Mouse (Mus musculus): Measurements from ENCODE around the gene Colec11. TPM values are rescaled to one million over a fixed set of nuclear protein-coding genes. Genes with fewer than 3 reads are reported as not detected.

Gene Colec11
- polyA plus RNA-seq, 1 experiment from 2014 or later: 1.5 TPM

DNA sequence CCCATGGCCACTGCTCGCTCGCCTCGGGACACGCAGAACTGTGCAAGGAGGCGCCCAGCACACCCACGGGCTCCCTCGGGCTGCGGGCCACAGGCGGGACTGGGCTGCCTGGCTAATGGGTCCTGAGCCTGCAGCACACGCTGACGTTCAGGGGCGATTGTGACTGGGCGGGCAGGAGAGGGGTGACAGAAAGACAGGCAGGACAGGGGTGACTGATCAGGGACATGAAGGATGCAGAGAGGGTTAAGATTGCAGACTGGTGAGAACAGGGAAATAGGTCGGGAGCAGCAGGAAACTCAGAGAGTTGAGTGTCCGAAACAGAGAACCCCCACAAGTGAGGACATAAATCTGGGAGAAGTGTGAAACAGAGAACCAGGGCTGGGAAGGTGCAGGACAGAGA is 70.9 kb downstream of the Colec11 start, which contains the start of gene Dcdc2c:
Dcdc2c (minus strand) TSS at position 101 of the 400 bp plus-strand sequence.
- no peak for ATAC-seq (ENCODE audit: insufficient read depth, low FRiP score)
- no peak within 1 kb of the TSS for H3K9ac ChIP-seq (ENCODE audit: low read length)
- H3K4me1 ChIP-seq (ENCODE audit: control insufficient read depth, insufficient read depth, low read length): no peaks in the 10 kb centered on the region
- no peaks in the 10 kb centered on the region for H3K27me3 ChIP-seq (ENCODE audit: control insufficient read depth, insufficient read depth, low read length)
- no peaks in the 10 kb centered on the region for H3K36me3 ChIP-seq (ENCODE audit: control insufficient read depth, insufficient read depth, low read length)
- 55% methylated on average over 15 of the region's 15 CpGs for WGBS
- H3K4me2 ChIP-seq (ENCODE audit: low read depth, low read length): no peak within 1 kb of the TSS
- H3K4me3 ChIP-seq (replicated peaks; ENCODE audit: low read length): no peak within 1 kb of the TSS
- H3K9me3 ChIP-seq (replicated peaks; ENCODE audit: control insufficient read depth, low read length): no peaks in the 10 kb centered on the region
- H3K27ac ChIP-seq (ENCODE audit: low read length): no peak within 1 kb of the TSS

DNA sequence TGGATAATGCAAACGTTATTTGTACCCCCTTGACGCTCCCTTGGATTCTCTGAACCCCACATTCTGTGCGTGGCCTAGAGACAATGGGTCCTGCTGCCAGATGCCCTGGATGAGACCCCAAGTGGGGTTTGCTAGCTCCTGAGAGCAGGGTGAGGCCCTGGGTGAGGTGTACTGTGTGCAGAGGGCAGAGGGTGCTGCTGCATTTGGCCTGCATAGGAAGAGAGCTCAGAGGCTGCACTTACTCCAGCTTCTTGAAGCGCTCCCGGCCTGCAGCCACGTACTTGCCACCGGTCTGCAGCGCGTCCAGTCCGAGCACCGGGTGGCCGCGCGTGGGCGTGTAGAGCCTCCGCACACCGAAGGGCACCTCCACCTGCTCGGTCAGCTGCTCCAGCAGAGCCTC is 71.4 kb downstream of the Colec11 start:
- no peak overlapping the region for H3K27ac ChIP-seq (ENCODE audit: low read length)
- H3K4me1 ChIP-seq (ENCODE audit: control insufficient read depth, insufficient read depth, low read length): no peaks in the 10 kb centered on the region
- no peaks in the 10 kb centered on the region for H3K36me3 ChIP-seq (ENCODE audit: control insufficient read depth, insufficient read depth, low read length)
- no peak for ATAC-seq (ENCODE audit: insufficient read depth, low FRiP score)
- H3K9me3 ChIP-seq (replicated peaks; ENCODE audit: control insufficient read depth, low read length): no peaks in the 10 kb centered on the region
- H3K4me3 ChIP-seq (replicated peaks; ENCODE audit: low read length): no peak overlapping the region
- WGBS: 50% methylated on average over 18 of the region's 18 CpGs
- H3K9ac ChIP-seq (ENCODE audit: low read length): no peak overlapping the region
- no peak overlapping the region for H3K4me2 ChIP-seq (ENCODE audit: low read depth, low read length)
- no peaks in the 10 kb centered on the region for H3K27me3 ChIP-seq (ENCODE audit: control insufficient read depth, insufficient read depth, low read length)

DNA sequence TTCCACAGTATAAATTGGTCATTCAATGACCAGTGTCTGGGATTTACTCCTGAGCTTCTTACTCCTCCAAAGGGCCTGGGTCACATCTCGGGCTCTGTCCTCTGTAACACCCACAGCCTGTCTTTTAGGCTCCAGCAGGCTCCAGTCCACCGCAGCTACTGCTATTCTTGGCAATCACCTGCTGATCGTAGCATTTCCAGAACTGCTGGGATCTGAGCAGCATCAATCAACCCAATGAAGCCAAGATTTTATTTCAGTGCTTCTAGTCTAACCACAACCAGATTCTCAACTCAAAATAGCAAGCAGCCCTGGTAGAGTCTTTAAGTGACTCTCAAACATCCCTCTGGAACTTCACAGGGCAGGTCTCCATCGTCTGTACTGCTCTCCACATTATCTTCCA is 74.3 kb downstream of the Colec11 start:
- no peak for ATAC-seq (ENCODE audit: insufficient read depth, low FRiP score)

More for the DNA sequence above, 74.3 kb downstream of the Colec11 start:
- Histone ChIP-seq H3K4me3 (replicated peaks; ENCODE audit: low read length) (no peak overlapping the region), H3K27me3 (ENCODE audit: control insufficient read depth, insufficient read depth, low read length) (no peaks in the 10 kb centered on the region), H3K27ac (ENCODE audit: low read length) (no peak overlapping the region), H3K36me3 (ENCODE audit: control insufficient read depth, insufficient read depth, low read length) (no peaks in the 10 kb centered on the region), H3K9ac (ENCODE audit: low read length) (no peak overlapping the region), H3K9me3 (replicated peaks; ENCODE audit: control insufficient read depth, low read length) (no peaks in the 10 kb centered on the region), H3K4me1 (ENCODE audit: control insufficient read depth, insufficient read depth, low read length) (no peaks in the 10 kb centered on the region), H3K4me2 (ENCODE audit: low read depth, low read length) (no peak overlapping the region)
- WGBS: 51% methylated on average over 4 of the region's 4 CpGs

Other genes with a start within 250 kb of the Colec11 start
- not detected in 2 replicates for gene Dcdc2c, start 71.0 kb downstream of the Colec11 start, polyA plus RNA-seq (2015; fragmentation: Nextera tagmentation; extraction: Ambion mirVana)
- gene Allc, start 40.9 kb downstream of the Colec11 start, polyA plus RNA-seq (2015; fragmentation: Nextera tagmentation; extraction: Ambion mirVana): not detected in 2 replicates
- gene Rps7, start 12.6 kb upstream of the Colec11 start, polyA plus RNA-seq (2015; fragmentation: Nextera tagmentation; extraction: Ambion mirVana): 463 and 682 TPM in 2 replicates
- gene Rnaseh1, start 26.2 kb upstream of the Colec11 start, polyA plus RNA-seq (2015; fragmentation: Nextera tagmentation; extraction: Ambion mirVana): 27.2 and 28.3 TPM in 2 replicates
- 80.7 and 85.1 TPM in 2 replicates for gene Adi1, start 51.9 kb upstream of the Colec11 start, polyA plus RNA-seq (2015; fragmentation: Nextera tagmentation; extraction: Ambion mirVana)
- gene Trappc12, start 127.1 kb upstream of the Colec11 start, polyA plus RNA-seq (2015; fragmentation: Nextera tagmentation; extraction: Ambion mirVana): 36.4 and 36.6 TPM in 2 replicates
- 24.9 and 27.7 TPM in 2 replicates for gene Eipr1, start 128.4 kb upstream of the Colec11 start, polyA plus RNA-seq (2015; fragmentation: Nextera tagmentation; extraction: Ambion mirVana)

Measured in stomach, embryonic 16.5 days (tissue).